Mouse (Mus musculus): Measurements from ENCODE around the gene Itk. TPM values are rescaled to one million over a fixed set of nuclear protein-coding genes. Genes with fewer than 3 reads are reported as not detected.

The Itk gene
- total and polyA plus RNA-seq, 2 experiments from 2014 or later = 0.05 to 0.19 TPM

DNA sequence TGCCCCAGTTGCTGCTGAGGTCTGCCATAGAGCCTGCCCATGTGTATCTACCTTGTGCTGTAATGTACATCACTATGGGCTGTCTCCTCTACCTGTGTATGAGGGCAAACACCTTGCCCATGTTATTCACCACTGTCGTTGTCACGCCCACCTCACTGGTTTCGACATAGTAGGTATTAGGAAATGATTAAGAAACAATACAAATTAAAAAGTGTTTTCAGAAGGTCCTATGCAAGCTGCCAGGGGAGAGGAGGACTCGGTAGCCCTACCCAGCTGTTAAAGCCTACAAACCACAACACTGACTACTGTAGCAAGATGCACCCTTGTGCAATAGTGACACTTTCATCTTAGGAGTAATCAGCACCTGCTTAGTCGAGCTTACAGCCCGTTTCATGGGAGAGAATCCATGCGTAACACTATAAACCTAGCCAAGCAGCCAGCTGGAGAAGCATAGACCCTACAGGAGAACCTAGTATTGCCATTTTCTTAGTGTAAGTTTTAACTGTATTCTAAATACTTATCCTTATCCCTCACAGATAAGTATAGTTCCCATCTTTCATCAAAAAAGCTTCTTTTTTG, 9.1 kb downstream of the Itk start:
- Histone ChIP-seq H3K27me3 (ENCODE audit: insufficient read depth, low read length) (no peaks in the 10 kb centered on the region), H3K36me3 (ENCODE audit: insufficient read depth) (no peaks in the 10 kb centered on the region), H3K27ac (ENCODE audit: low read depth, low read length) (no peak overlapping the region), H3K4me2 (ENCODE audit: low read depth) (no peak overlapping the region), H3K9ac (no peak overlapping the region), H3K4me1 (ENCODE audit: insufficient read depth) (no peaks in the 10 kb centered on the region), H3K4me3 (ENCODE audit: low read depth, low read length) (no peak overlapping the region), H3K9me3 (ENCODE audit: low read length) (no peaks in the 10 kb centered on the region)
- DNase-seq (no peak), ATAC-seq (no peak)
- TF ChIP-seq CTCF (IDR thresholded peaks at IDR 0.05; ENCODE audit: low read depth) = no peak
- WGBS = 86% methylated on average over 7 of the region's 7 CpGs

DNA sequence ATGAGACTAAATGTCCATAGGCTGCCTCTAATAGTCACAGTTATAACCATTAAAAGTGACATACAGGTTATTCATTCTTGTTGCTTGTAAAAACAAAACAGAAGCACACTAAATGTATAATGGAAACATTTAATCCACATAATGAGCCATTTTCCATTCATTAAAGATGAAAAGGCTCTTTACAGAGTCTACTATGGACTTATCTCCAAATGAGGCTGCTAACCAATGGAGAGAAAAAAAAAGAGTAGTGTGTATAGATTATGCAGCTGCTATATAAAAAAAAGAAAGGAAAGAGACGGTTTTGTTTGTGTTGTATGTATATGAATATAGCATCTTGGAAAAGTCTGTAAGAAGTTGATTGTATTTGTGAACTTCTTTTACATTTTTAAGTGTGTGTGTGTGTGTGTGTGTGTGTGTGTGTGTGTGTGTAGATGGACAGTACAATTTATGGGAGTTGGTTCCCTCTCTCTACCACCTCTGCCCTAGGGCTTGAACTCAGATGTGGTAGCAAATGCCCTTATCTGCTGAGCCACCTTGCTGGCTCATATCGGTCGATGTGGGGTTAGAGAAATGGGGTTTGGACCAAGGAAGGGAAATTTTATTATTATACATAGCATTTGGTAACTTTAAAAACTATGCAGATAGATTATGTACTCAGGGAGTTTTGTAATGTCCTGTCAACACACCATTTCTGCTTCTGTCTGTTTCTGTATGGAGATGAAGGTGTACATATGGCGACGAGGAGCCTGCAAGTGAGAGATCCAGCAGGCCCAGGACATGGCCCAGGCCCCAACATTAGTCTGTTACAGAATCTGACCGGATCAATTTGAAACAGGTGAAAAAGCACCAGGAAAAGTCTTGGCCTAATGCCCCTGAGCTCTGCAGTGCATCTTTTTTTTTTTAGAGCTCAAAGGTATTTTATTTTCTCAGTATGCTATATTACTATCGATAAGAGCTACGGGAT, 11.2 kb downstream of the Itk start:
- H3K27ac ChIP-seq (ENCODE audit: low read depth, low read length) = no peak overlapping the region
- no peaks in the 10 kb centered on the region for H3K9me3 ChIP-seq (ENCODE audit: low read length)
- no peak for DNase-seq
- H3K4me3 ChIP-seq (ENCODE audit: low read depth, low read length) = no peak overlapping the region
- H3K27me3 ChIP-seq (ENCODE audit: insufficient read depth, low read length) = no peaks in the 10 kb centered on the region
- TF ChIP-seq CTCF (IDR thresholded peaks at IDR 0.05; ENCODE audit: low read depth) = no peak
- no peak overlapping the region for H3K9ac ChIP-seq
- H3K4me2 ChIP-seq (ENCODE audit: low read depth) = no peak overlapping the region
- 85% methylated on average over 8 of the region's 8 CpGs for WGBS
- ATAC-seq = no peak
- H3K36me3 ChIP-seq (ENCODE audit: insufficient read depth) = no peaks in the 10 kb centered on the region
- no peaks in the 10 kb centered on the region for H3K4me1 ChIP-seq (ENCODE audit: insufficient read depth)

GRCm38 (mm10) chr11:46377316-46377715, 12.0 kb downstream of the Itk start:
- 81% methylated on average over 1 of the region's 1 CpGs for WGBS
- Histone ChIP-seq H3K27me3 (ENCODE audit: insufficient read depth, low read length) (no peaks in the 10 kb centered on the region), H3K4me2 (ENCODE audit: low read depth) (no peak overlapping the region), H3K4me1 (ENCODE audit: insufficient read depth) (no peaks in the 10 kb centered on the region), H3K9ac (no peak overlapping the region), H3K4me3 (ENCODE audit: low read depth, low read length) (no peak overlapping the region), H3K9me3 (ENCODE audit: low read length) (no peaks in the 10 kb centered on the region), H3K36me3 (ENCODE audit: insufficient read depth) (no peaks in the 10 kb centered on the region), H3K27ac (ENCODE audit: low read depth, low read length) (no peak overlapping the region)
- no peak for DNase-seq
- TF ChIP-seq CTCF (IDR thresholded peaks at IDR 0.05; ENCODE audit: low read depth) = no peak
- no peak for ATAC-seq

- no peaks in the 10 kb centered on the region for H3K36me3 ChIP-seq (ENCODE audit: insufficient read depth)
- no peaks in the 10 kb centered on the region for H3K27me3 ChIP-seq (ENCODE audit: insufficient read depth, low read length)
- no peaks in the 10 kb centered on the region for H3K9me3 ChIP-seq (ENCODE audit: low read length)
- 82% methylated on average over 8 of the region's 8 CpGs for WGBS
- no peak overlapping the region for H3K9ac ChIP-seq
- H3K4me2 ChIP-seq (ENCODE audit: low read depth) = no peak overlapping the region
- no peak overlapping the region for H3K4me3 ChIP-seq (ENCODE audit: low read depth, low read length)
- DNase-seq (no peak), ATAC-seq (no peak)
- TF ChIP-seq CTCF (IDR thresholded peaks at IDR 0.05; ENCODE audit: low read depth) = no peak
- H3K27ac ChIP-seq (ENCODE audit: low read depth, low read length) = no peak overlapping the region
- no peaks in the 10 kb centered on the region for H3K4me1 ChIP-seq (ENCODE audit: insufficient read depth)
Observed at GRCm38 (mm10) chr11:46375015-46375414, 14.3 kb downstream of the Itk start.

- Histone ChIP-seq H3K4me3 (ENCODE audit: low read depth, low read length) (no peak overlapping the region), H3K27ac (ENCODE audit: low read depth, low read length) (no peak overlapping the region), H3K4me1 (ENCODE audit: insufficient read depth) (no peaks in the 10 kb centered on the region), H3K36me3 (ENCODE audit: insufficient read depth) (no peaks in the 10 kb centered on the region), H3K9ac (no peak overlapping the region), H3K9me3 (ENCODE audit: low read length) (no peaks in the 10 kb centered on the region), H3K27me3 (ENCODE audit: insufficient read depth, low read length) (no peaks in the 10 kb centered on the region), H3K4me2 (ENCODE audit: low read depth) (no peak overlapping the region)
- WGBS = 83% methylated on average over 13 of the region's 13 CpGs
- DNase-seq (no peak), ATAC-seq (no peak)
- no peak for TF ChIP-seq CTCF (IDR thresholded peaks at IDR 0.05; ENCODE audit: low read depth)
Observed at GRCm38 (mm10) chr11:46373071-46374030, 16.0 kb downstream of the Itk start.

DNA sequence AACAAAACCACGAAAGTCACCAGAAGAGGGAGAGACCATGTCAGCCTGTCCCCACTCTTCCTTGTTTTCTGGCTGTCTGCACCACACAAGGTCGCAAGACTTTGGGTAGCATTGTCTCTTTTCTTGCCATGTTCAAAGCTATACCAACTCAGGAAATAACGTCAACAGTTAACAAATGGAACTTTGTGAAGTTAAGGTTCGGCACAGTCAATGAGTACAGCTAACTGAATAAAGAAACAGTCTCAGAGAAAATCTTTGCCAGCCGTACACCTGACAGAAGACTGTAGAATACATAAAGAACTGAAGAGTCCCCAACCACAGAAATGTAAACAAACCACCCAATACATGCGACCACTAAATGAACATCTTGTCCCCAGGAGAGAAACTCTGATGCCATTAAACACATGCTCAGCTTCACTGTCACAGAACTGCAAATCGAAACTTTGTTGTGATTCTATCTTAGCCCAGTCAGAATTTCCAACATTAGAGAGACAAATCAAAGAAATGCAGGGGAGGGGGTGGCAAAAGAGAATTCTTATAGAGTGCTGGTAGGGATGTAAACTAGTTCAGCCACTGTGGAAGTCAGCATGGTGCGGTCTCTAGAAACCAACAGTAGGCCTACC, 16.9 kb downstream of the Itk start:
- no peaks in the 10 kb centered on the region for H3K27me3 ChIP-seq (ENCODE audit: insufficient read depth, low read length)
- TF ChIP-seq CTCF (IDR thresholded peaks at IDR 0.05; ENCODE audit: low read depth) = no peak
- H3K9me3 ChIP-seq (ENCODE audit: low read length) = no peaks in the 10 kb centered on the region
- no peaks in the 10 kb centered on the region for H3K36me3 ChIP-seq (ENCODE audit: insufficient read depth)
- 88% methylated on average over 8 of the region's 8 CpGs for WGBS
- no peak for ATAC-seq
- H3K4me3 ChIP-seq (ENCODE audit: low read depth, low read length) = no peak overlapping the region
- H3K9ac ChIP-seq = no peak overlapping the region
- no peak overlapping the region for H3K4me2 ChIP-seq (ENCODE audit: low read depth)
- no peak overlapping the region for H3K27ac ChIP-seq (ENCODE audit: low read depth, low read length)
- no peak for DNase-seq
- H3K4me1 ChIP-seq (ENCODE audit: insufficient read depth) = no peaks in the 10 kb centered on the region
